Mouse (Mus musculus) kidney, postnatal 0 days (tissue): ENCODE measurements around the gene Ndufs4. TPM values are rescaled to one million over a fixed set of nuclear protein-coding genes. Genes with fewer than 3 reads are reported as not detected.

Experiments used
- ATAC-seq: fragments of 200-750 bp; cut with Nextera tagmentation; replicated peaks from 2 replicates; pipeline ENCODE4 v1.8.0; 2017; ENCODE audit warnings: low read depth, moderate number of reproducible peaks, moderate TSS enrichment, moderate library complexity; ENCODE audit not compliant: low FRiP score
- DNase-seq: peaks from one replicate; pipeline ENCODE4 v3.0.0-alpha.2; 2016; ENCODE audit warnings: low spot score
- H3K27ac ChIP-seq: fragments of 300-500 bp; sonication (generic); 2 replicates; pipeline ENCODE4 v1.5.1; 2014; ENCODE audit warnings: mild to moderate bottlenecking
- H3K27me3 ChIP-seq: fragments of 300-500 bp; sonication (generic); 2 replicates; pipeline ENCODE4 v1.6.1; 2014; ENCODE audit warnings: low read length, mixed read lengths; ENCODE audit not compliant: insufficient read depth
- H3K36me3 ChIP-seq: fragments of 300-500 bp; sonication (generic); 2 replicates; pipeline ENCODE4 v1.6.1; 2014; ENCODE audit warnings: low read length, mixed read lengths; ENCODE audit not compliant: insufficient read depth
- H3K4me1 ChIP-seq: fragments of 300-500 bp; sonication (generic); replicated peaks from 2 replicates; pipeline ENCODE4 v1.6.1; 2014; ENCODE audit warnings: antibody characterized with exemption, low read length, mixed read lengths; ENCODE audit not compliant: insufficient read depth
- H3K4me2 ChIP-seq: fragments of 300-500 bp; sonication (generic); 2 replicates; pipeline ENCODE4 v1.6.1; 2014; ENCODE audit warnings: mild to moderate bottlenecking, low read length, moderate library complexity, mixed read lengths
- H3K4me3 ChIP-seq: fragments of 300-500 bp; sonication (generic); replicated peaks from 2 replicates; pipeline ENCODE4 v1.5.1; 2014; ENCODE audit warnings: low read depth, low read length
- H3K9ac ChIP-seq: fragments of 300-500 bp; sonication (generic); 2 replicates; pipeline ENCODE4 v1.6.1; 2014; ENCODE audit warnings: low read depth, low read length
- H3K9me3 ChIP-seq: fragments of 300-500 bp; sonication (generic); replicated peaks from 2 replicates; pipeline ENCODE4 v1.6.1; 2016; ENCODE audit warnings: low read length, inconsistent platforms, mixed read lengths
- CTCF ChIP-seq: IDR thresholded peaks from 2 replicates; pipeline ENCODE4 v1.5.1; 2016; ENCODE audit warnings: antibody characterized with exemption, low read depth, mild to moderate bottlenecking, moderate library complexity
- WGBS: fragments of 180-500 bp; shearing (Covaris S2); extraction: QIAGEN DNeasy Blood & Tissue Kit; methylation state at CpG from one replicate; pipeline ENCODE4 v1.1.7; 2014; 5-methylcytosine and 5-hydroxymethylcytosine counted together
- polyA plus RNA-seq: library from polyadenylated mRNA; unstranded; fragments of >200 nt; fragmentation: Nextera tagmentation; extraction: Ambion mirVana; gene quantifications from 2 replicates; pipeline ENCODE4 v1.2.1, GENCODE M21; 2015

Gene Ndufs4
- polyA plus RNA-seq, 1 experiment from 2014 or later: 441 TPM

GRCm38 (mm10) chr13:114254697-114255096 lies 133.4 kb downstream of the Ndufs4 start:
- no peak overlapping the region for H3K27ac ChIP-seq
- no peaks in the 10 kb centered on the region for H3K9me3 ChIP-seq
- TF ChIP-seq CTCF: no peak
- no peak overlapping the region for H3K9ac ChIP-seq
- H3K4me3 ChIP-seq: no peak overlapping the region
- no peaks in the 10 kb centered on the region for H3K27me3 ChIP-seq
- WGBS: 65% methylated on average over 10 of the region's 10 CpGs
- H3K4me2 ChIP-seq: no peak overlapping the region
- peak; percentile 77; the same call in 1 of the 2 replicates for ATAC-seq
- H3K4me1 ChIP-seq: no peaks in the 10 kb centered on the region
- DNase-seq: no peak
- H3K36me3 ChIP-seq: no peaks in the 10 kb centered on the region

Other genes with a start within 250 kb of the Ndufs4 start
- gene Fst, start 70.7 kb upstream of the Ndufs4 start, polyA plus RNA-seq: 1.7 and 2.9 TPM in 2 replicates